Mouse (Mus musculus) cerebellum, adult 2 months (tissue): ENCODE data around the gene G6pc3.

Source experiments
- CTCF ChIP-seq: fragments of 200-500 bp; IDR thresholded peaks from 2 replicates; pipeline ENCODE4 v1.5.1; 2011; ENCODE audit warnings: low read depth, mild to moderate bottlenecking, control low read depth, low read length, moderate library complexity, borderline replicate concordance; ENCODE audit not compliant: insufficient read depth
- POLR2A ChIP-seq: fragments of 200-500 bp; IDR thresholded peaks from 2 replicates; pipeline ENCODE4 v1.6.1; 2011; ENCODE audit warnings: low read length, control low read depth, borderline replicate concordance; ENCODE audit not compliant: insufficient read depth

- TF ChIP-seq POLR2A: no peak
- TF ChIP-seq CTCF: no peak
Measured at GRCm38 (mm10) chr11:102217876-102218430, 28.5 kb downstream of the G6pc3 start.
